Mouse (Mus musculus): ENCODE results near the gene Ifi202b.
"Not testable (repeated sequence)": the region's sequence is repeated elsewhere in the genome, so short reads cannot be mapped to it uniquely, and the experiment has no call there.

The Ifi202b gene

DNA sequence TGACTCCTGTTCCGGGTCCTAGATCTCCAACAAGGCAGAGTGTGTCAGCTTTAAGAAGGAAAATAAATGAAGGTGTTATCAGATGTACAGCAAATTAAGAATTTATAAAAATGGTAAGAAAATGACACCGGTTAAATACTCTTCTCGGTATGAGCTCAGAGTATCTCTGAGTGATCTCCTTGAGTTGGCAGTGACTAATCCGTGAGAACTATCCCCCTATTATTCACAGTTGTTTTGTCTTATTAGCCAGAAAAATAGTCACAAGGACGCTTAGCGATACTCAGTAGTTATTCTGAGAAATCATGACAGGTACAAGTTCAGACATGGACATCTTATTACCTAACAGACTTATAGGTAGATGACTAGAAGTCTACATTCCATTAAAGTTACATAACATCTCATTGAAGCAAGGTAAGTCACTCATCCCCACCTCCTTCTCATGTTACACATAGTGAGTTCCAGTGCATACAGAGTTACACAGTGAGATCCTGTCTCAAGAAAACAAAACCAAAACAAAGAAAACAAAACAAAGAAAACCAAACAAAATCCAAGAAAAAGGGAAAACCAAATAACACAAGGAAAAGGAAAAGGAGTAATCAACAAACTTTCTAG is at the start of gene Ifi202b:
Gene Ifi202b, minus strand, starts transcription at position 51 of the 612 bp plus-strand sequence.
- not testable (repeated sequence) for DNase-seq (ENCODE audit: low spot score)

DNA sequence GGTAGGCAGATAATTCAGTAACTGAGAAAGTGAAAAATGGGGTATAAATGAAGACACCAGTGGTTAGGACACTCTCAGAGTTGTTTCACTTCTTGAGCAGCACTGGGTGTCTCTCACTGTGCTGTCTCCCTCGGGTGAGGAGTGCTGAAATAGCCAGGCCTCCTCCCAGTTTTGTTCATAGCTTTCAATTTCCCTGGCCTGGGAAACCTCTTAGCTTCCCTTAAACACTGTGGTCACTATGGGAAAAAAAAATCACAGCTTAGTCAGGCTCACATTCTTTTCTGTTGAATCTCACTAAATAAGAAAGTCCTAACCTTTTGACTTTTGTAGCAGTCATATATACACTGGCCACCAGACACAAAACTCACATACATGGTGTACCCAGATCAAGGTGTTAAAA is 49.2 kb upstream of the Ifi202b start, which contains the start of gene Ifi205:
Gene Ifi205, minus strand, starts transcription at position 113 of the 400 bp plus-strand sequence.
- no peak for DNase-seq (ENCODE audit: low spot score)

DNA sequence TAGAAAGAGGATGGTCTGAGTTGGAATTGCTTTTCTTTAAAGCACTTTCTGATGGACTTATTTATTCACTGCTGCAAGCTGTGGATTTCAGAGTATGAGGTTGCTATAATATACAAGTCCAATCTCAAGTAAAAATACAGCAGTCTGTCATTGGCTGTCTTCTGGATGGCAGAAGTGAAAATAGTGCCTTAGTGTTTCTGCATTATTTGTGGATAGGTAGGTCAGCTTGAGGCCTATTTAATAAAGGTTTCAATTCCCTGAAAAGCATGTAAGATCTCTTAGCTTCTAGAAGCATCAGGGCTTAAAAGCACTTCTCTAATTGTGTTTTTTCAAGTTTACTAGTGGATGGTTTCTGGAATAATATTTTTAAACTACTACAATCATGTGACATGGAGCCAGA is 24.5 kb upstream of the Ifi202b start:
- DNase-seq (ENCODE audit: low spot score), result not testable (repeated sequence)

DNA sequence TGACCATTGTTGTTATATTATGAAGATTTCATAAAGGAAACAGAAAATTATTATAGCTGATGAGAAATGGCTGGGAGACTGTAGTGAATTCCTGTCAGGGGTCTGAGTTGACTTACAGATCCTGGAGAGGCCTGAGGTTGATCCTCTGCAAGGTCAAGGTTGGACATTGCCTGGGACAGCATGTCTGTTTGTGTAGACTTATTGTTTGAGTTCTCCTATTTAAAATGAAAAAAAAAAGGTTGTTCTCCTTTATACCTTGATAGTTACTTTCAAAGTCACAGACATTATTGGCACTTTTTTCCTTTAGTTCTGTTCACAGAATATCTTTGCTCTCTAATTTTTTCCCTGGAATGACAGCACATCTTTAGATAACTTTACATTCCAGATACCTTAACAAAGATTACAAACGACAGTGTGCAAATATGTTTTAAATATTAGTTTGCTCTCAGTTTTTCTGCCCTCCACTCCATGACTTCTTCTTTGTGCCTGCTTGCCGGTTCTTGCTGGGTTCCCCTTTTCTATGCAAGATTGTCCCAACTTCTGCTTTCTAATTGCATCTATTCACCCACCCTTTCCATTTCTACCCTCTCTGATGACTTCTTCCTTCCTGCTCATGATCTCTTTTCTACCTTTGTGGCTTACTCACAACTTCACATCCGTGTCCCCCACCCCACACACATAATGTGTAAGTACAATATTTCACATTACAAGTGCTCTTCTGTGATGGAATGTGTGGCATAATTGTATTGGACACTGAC is 22.0 kb upstream of the Ifi202b start:
- DNase-seq (ENCODE audit: low spot score), result not testable (repeated sequence)

DNA sequence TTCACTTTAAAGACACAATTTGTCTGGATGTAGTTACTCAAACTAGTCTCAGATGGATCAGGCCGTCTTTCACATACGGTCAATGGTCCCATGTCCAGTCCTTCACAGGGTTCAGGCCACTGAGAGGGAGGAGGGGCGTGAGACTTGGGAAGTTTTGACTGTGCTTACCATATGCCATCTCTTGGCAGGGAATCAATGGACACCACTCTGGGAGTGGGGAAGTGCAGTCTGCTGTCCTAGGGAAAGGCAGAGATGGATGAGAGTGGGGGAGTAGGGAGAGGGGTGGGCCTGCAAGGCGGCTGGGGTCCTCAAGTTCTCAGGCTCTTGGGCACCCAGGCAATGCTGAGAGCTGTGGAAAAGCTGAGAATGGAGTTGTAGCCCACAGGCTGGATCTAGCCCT is 12.5 kb upstream of the Ifi202b start:
- DNase-seq (ENCODE audit: low spot score), result no peak

DNA sequence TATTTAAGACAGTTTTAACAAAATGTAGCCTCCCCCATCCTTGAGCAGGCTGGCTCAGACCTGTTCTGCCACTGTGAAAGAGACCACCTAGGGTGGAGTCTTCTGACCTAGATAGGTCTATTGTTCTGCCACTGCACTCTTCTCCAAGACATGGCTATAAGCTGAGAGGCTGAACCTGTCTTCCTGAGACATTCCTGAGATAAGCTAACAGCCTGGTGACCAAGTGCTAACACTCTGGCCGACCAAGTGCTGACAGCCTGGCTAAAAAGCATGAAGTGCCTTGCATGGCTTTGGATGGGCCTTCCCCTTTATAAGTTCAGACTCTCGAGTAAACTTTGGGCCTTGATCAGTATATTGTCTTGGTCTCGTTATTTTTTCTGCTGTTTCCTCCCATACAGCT is 1.5 kb downstream of the Ifi202b start:
- DNase-seq (ENCODE audit: low spot score), result not testable (repeated sequence)

DNA sequence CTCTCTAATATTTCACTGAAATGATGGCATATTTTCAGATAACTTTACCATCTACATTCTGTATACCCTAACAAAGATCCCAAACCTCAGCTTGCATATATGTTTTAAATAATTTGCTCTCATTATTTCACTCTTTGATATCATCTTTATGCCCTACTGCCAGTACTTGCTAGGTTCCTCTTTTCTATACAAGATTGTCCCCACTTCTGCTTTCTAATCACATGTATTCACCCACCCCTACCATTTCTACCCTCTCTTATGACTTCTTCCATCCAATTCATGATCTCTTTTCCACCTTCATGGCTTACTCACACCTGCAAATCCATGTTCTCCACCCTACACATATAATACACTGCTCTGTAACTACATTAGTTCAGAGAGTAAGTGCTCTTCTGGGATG is 4.9 kb downstream of the Ifi202b start:
- DNase-seq (ENCODE audit: low spot score), result no peak

DNA sequence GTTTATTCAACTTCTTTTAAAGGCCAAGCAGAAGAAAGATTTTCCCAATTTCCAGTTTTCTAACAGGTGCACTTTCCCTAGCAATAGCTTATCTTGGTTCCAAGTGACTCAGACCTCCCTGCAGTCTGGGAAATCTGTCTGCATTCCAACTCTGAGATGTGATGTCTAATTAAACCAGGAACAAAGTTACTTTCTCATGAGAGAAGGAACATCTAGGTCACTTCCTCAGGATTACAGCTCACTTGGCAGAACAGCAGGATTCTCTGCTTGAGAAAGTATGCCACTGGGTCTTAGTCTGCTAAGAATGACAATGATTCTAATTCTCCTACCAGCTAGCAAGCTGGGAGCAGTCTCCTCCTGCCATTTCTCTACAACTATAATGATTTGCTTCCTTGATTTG is 9.4 kb downstream of the Ifi202b start:
- DNase-seq (ENCODE audit: low spot score), result no peak

DNA sequence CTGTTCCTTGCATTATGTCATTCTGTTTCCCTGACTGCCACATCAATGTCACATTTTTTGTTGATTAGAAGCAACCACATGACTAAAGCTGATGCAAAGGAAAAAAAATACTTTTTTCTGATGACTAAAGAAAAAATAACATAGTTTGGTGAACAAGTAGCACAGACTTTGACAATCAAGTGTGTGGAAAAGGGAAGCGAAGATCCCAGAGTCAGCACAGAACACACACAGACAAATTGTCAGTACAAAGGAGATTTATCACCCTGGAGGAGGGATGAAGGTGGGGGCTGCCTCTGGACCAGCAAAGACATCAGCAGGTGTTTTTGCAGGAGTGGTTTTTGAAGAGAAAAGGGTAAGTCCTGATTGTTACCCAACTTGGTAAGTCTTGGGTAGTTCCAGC is 21.1 kb downstream of the Ifi202b start:
- not testable (repeated sequence) for DNase-seq (ENCODE audit: low spot score)

DNA sequence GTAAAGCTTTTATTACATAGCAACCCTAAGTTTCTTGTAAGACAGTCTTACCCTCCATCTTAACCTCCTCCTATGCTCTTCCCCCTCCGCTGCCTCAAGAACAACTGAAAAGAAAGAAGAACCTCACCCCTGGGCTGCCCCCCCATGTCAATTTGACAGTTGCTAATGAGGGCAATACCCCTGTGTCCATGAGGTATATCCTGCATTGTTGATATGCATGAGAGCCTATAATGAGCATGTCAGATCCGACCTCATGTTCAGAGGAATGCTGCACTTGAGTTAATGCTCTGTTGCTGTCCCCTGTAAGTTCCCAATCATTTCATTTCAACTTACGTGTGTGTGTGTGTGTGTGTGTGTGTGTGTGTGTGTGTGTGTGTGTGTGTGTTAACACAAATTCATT is 22.5 kb downstream of the Ifi202b start:
- DNase-seq (ENCODE audit: low spot score), result not testable (repeated sequence)

DNA sequence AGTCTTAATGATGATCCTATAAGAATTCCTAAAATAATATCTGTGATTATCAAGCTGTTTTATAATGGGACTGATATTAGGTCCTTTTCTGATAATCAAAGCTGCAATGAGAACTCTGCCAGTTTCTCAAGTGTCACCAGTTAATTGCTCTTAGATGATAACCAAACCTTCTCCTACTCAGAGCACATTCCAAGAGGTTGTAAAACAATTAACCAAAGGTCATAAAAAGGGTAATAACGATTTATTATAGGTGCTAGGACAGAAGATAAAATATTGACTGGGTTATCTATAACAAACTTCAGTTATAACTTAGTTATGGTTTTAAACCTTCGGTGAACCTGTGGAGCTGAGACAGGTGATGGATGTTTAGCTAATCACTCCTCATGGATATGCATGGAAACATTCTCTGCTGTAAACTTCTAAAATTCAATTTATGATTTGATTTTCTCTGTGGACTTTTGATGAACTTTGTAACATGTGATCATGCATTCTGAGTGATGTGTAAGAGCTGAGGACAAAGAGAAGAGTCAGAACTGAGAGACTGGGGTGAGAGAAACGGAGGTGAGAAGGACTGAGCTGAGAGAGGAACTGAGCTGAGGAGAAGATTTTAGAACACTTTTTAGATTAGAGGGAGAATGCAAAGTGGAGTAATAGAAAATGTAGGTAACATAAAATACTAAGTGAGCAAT is 26.6 kb downstream of the Ifi202b start:
- DNase-seq (ENCODE audit: low spot score), result not testable (repeated sequence)

DNA sequence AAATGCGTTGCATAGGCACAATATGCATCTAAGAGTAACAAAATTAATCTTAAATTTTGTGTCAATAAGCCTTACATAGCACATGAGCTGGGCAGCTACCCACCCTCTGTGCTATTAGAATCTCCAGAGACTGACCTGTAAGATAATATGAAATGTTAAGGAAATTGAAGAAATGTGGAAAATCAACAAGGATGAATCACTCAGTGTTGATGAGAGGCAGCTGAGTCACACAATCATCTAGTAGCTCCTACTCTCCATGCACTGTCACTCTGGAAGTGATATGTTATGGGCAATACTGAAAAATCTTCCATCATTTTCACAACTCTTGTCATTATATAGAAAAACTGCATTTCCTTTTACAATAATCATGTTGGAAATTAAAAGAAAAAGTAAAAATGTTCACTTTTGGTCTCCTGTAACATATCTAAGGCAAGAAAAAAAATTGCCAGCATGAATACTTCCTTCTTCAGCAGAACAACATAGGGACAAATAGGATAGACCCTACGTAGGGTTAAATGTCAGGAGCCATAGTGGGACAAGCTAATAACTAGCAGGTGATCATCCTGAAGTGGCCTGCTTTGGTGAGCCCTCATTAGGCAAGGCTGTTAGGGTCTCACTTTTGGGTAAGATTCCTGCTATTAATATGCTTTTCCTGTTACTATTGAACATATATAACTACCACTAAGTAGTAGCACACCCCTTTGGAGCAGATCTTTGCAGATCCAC is 27.3 kb downstream of the Ifi202b start:
- no peak for DNase-seq (ENCODE audit: low spot score)

DNA sequence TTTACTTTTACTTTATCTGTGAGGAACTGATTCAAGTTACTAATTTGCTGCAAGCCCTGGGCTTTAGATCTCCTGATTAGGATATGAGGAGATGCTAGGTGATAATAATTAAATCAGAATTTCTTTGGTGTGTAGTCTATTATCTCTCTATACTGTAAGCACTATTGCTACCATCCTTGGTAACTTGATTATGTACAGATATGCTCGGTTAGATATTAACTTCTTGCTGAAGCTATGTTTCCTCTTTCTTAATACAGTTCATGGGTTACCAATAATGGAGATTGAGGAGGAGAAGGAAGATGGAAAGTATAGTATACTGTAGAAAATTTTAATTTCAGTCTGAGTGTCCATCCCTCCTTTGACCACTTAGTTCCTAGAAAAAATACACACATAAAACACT is 29.0 kb downstream of the Ifi202b start:
- no peak for DNase-seq (ENCODE audit: low spot score)

DNA sequence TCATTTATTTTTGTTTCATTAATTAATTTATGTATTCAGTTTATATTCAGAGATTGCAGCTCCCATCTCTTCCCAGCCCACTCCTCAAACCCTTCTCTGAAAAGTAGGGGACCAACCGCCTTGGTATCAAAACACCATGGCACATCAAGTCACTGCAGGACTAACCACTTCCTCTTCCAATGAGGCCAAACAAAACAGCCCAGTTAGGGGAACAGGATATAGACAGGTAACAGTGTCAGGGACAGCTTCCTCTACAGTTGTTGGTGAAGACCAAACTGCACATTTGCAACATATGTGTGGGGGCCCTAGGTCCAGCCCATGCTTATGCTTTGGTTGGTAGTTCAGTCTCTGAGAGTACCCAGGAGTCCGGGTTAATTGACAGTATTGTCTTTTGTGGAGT is 33.5 kb downstream of the Ifi202b start:
- not testable (repeated sequence) for DNase-seq (ENCODE audit: low spot score)

DNA sequence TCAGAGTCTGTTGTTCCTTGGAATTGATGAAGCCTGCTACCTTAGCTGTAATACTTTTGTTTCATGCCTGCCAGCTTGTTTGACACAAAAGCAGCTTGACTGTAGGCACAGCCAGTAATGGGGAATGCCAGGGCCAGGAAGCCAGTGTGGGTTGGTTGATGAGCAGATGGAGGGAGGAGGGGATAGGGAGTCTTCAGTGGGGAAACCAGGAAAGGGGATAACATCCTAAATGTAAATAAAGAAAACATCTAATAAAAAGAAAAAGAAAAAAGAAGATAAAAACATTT is 39.8 kb downstream of the Ifi202b start:
- DNase-seq (ENCODE audit: low spot score), result not testable (repeated sequence)

DNA sequence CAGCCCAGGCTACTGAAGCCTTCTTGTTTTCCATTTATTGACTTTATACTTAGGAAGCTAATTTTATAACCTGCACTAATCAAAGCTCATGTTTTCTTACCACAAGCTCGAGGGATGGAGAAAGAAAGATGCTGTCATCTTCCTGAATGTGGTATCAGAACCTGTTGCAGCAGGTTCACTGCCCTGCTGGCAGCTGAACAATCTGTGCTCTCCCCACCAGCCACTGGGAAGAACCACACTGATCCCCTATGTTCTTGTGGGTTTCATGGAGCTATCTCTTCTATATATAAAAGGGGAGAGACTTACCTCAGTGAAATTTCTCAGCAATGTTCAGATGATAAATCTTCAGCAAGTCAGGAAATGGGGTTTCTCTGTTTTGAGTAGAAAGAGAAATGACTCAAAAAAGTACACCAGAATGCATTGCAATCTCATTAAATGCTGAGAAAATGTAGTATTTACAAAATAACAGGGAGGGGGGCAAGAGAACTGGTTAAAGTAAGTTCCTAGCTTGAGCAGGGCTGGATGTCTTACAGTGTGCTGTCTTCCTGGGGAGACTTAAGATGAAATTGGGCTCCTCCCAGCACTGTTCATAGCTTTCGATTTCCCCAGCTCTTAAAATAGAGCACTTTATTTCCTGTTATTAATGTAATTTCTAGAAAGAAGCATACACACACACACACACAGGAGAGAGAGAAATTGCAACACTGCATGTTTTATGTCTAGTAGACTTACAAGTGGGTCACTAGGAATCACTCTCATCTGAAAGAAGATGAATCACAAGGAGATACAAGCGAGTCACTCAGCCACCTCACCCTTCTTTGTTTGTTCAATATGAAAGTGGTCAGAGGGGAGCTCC is 40.4 kb downstream of the Ifi202b start, which contains the start of the genes Mndal and Ifi203:
Gene Mndal, minus strand, starts transcription at position 568 of the 856 bp plus-strand sequence.
Gene Ifi203, minus strand, starts transcription at position 749 of the 856 bp plus-strand sequence.
- DNase-seq (ENCODE audit: low spot score), result not testable (repeated sequence)

DNA sequence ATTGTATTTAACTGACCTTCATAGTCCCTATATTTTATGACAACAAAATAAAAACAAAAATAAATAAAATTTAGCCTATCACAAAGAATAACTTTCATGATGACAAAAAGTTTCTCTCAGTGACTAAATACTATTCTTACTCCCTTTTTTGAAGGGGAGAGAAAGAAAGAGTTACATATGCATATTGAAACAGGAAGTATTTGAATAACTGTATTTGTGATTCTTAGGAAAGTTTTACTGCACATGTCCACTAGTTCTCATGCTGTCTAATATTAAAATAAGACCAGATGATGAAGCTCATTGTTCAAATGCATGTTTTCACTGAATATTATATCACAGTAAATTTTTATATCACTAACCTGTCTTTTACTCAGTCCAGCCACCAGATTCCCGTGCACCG is 41.0 kb downstream of the Ifi202b start:
- not testable (repeated sequence) for DNase-seq (ENCODE audit: low spot score)

DNA sequence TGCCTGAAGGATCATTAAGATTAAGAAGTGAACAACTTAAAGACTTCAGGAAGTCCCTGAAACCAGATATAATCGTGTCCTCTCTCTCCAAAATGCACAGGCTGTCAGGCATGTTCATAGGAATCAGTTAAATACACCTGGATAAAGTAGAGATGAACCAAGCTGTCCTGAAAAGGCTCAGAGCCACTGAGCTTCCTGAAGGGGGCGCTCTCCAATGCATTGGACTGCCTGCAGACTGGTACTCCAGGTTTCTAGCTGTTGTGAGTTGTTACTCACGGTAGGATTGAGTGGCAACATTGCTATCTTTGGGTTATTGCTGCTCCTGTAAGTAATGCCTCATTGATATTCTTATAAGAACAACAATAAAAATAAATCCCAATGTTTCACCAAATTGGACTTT is 63.3 kb downstream of the Ifi202b start:
- not testable (repeated sequence) for DNase-seq (ENCODE audit: low spot score)

DNA sequence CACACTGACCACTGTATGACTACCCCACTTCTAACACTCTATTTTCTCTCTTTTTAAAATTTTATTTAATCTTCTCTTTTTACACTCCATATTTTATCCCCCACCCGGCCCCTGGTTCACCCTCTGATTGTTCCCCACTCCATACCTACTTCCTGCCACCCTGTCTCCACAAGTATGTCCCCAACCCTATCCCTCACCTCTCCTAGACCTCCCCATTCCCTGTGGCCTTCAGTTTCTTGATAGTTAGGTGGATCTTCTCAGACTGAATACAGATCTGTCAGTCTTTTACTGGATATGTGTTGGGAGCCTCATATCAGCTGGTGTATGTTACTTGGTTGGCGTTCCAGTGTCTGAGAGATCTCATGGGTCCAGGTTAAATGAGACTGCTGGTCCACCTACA is 68.0 kb downstream of the Ifi202b start:
- no peak for DNase-seq (ENCODE audit: low spot score)

DNA sequence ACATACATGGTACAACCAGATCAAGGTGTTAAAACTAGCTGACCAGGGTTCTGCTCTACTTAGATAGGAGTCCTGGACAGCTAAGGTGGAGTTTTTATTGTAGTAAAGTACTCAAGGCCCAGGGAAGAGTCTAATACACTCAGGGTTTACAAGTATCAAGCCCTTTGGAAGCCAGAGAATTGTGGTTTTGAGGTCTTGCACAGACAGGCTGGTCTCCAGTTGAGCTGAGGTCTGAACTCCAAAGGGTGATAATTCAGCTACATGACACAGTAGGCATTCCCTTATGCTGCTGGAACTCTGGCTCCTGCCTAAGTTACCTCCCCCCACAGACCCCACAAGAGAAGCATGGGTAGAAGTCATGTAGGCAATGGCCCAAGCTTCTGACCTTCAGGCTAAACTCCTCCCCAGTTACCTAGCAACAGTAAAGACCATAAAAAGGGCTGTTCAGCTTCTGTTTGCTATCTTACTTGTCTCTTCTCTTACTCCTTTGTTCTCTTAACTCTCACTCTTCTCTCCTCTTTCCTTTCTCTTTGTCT is 69.2 kb downstream of the Ifi202b start:
- DNase-seq (ENCODE audit: low spot score), result not testable (repeated sequence)
